Mouse (Mus musculus): ENCODE data around the gene Dyrk1a. TPM values are rescaled to one million over a fixed set of nuclear protein-coding genes. Genes with fewer than 3 reads are reported as not detected.
"Not testable (repeated sequence)": the region's sequence is repeated elsewhere in the genome, so short reads cannot be mapped to it uniquely, and the experiment has no call there.

Gene Dyrk1a
- total RNA-seq, 2 experiments from 2014 or later = 114 to 115 TPM

DNA sequence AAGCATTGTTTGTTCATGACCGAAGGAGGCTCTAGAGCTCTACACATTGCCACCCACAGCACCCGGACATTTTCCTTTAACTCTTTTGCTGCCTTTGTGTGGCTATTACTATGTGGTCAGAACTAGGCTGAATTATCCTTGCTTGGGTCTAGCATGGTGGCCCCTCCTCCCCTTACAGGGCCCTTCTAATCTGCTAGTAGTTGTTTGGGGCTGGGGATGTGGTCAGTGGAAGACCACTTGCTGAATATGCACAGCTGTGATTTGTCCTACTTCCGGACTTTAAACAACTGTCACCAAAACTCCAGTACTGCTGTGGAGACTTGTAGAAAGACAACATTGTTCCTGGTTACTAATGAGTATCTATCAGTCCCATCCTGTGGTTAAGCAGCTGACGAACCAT lies 114.2 kb downstream of the Dyrk1a start:
- ATAC-seq (replicated peaks; ENCODE audit: low FRiP score, poor library complexity, severe bottlenecking) = no peak

DNA sequence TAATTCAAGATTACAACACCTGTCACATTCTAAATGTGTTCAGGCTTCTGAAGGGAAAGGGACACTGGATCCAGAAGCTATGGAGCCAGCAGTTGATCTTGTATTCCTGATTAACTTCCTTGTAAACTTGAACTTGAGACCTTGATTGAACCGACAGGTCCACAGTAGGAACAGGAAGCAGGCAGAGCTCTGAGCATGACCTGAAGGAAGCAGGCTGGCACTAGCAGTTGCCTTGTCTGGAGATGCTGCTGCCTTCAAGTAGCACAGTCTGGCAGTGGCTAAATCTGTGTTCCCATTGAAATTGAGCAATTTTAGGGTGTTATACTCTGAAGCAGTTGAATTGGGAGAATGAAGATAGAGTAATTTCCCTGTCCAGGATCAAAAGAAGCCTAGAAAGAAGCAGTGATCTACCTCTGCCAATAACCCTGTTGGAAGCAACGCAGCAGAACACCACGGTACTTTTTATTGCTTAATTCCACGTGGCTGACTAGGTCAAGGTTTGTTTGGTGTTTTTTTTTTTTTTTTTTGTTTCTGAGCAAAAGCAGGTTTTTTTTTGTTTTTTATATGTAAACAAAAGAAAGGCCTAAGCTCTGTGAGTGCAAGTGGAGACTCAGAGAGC lies 124.0 kb downstream of the Dyrk1a start:
- no peak for ATAC-seq (replicated peaks; ENCODE audit: low FRiP score, poor library complexity, severe bottlenecking)

DNA sequence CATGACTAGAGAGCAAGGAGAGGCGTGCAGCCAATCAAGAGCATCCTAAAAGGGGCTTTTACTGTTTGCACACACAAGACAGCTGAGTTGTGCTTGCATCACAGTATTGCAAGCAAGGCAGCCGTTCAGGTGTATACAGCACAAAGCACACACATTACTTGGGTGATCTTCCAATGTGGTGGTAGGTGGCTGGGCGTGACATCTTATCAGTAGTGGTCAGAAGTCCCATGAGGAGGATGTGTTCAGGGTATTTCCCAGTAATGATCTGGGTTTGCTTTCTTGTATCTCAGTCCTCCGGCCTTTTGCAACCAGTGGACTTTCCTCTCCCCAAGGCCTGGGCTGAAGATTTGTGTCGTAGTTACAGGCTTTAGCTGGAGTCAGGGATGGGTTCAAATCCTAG lies 127.7 kb downstream of the Dyrk1a start:
- no peak; the same call in 1 of the 2 replicates for ATAC-seq (replicated peaks; ENCODE audit: low FRiP score, poor library complexity, severe bottlenecking)

GRCm38 (mm10) chr16:94698234-94698633 lies 128.4 kb downstream of the Dyrk1a start:
- not testable (repeated sequence) for ATAC-seq (replicated peaks; ENCODE audit: low FRiP score, poor library complexity, severe bottlenecking)

GRCm38 (mm10) chr16:94701141-94701540 lies 131.3 kb downstream of the Dyrk1a start:
- no peak for ATAC-seq (replicated peaks; ENCODE audit: low FRiP score, poor library complexity, severe bottlenecking)

- no peak for ATAC-seq (replicated peaks; ENCODE audit: low FRiP score, poor library complexity, severe bottlenecking)
Measured at GRCm38 (mm10) chr16:94701971-94702370, 132.2 kb downstream of the Dyrk1a start.

DNA sequence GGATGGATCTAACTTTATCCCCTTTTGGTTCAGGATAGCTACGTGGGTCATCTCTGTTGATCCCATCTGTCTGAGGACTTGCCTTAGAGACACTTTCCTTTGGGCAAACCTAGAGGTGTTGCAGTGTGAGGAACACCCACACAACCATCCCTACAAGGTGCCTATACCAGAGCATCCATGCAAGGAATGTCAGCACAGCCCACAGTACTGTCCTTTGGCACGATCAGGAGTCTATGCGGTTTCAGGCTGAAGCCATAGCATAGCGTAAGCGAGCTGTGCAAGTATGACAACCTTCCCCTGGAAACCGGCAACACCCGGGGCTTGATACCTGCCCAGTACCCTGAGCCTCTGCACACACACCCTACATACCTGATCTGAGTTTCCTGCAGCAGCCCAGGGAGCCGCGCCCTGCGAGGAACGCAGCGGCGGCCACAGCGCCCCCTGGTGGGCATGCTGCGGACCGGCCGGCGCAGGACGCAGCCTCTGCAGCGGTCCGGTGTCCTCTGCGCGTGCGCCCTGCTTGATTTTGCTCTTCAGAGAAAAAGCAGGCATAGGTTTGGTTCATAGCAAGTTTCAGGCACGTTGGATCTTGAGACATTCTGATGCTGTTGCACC lies 143.8 kb downstream of the Dyrk1a start:
- peak; percentile 50; the same call in 1 of the 2 replicates for ATAC-seq (replicated peaks; ENCODE audit: low FRiP score, poor library complexity, severe bottlenecking)

GRCm38 (mm10) chr16:94714483-94714882 lies 144.7 kb downstream of the Dyrk1a start:
- no peak for ATAC-seq (replicated peaks; ENCODE audit: low FRiP score, poor library complexity, severe bottlenecking)

- ATAC-seq (replicated peaks; ENCODE audit: low FRiP score, poor library complexity, severe bottlenecking) = no peak
Measured at GRCm38 (mm10) chr16:94717051-94717450, 147.2 kb downstream of the Dyrk1a start.

- ATAC-seq (replicated peaks; ENCODE audit: low FRiP score, poor library complexity, severe bottlenecking) = no peak
Measured at GRCm38 (mm10) chr16:94718919-94719318, 149.1 kb downstream of the Dyrk1a start.

- no peak for ATAC-seq (replicated peaks; ENCODE audit: low FRiP score, poor library complexity, severe bottlenecking)
Measured at GRCm38 (mm10) chr16:94719488-94719887, 149.7 kb downstream of the Dyrk1a start.

- ATAC-seq (replicated peaks; ENCODE audit: low FRiP score, poor library complexity, severe bottlenecking) = no peak
Measured at GRCm38 (mm10) chr16:94720476-94721153, 150.8 kb downstream of the Dyrk1a start.

DNA sequence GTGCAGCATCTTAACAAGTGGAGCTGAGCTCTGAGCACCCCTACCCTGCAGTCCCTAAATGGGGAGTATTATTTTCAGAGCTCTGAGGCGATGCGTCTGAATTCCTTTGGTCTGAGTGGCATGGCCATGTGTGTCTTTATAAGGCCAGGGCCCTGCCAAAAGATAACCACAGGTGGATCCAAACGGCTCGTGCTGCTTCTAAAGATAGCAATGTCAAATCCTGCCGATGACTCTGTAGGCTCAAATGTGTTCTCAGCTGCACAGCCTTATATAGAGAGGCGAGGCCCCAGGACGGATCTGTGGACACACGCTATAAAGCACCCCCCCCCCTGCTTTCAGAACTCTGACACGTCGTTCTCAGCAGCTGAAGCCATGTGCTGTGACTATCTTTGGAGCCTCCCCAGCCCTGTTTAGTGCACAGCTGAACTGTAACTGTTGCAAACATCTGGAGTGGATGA lies 151.8 kb downstream of the Dyrk1a start:
- ATAC-seq (replicated peaks; ENCODE audit: low FRiP score, poor library complexity, severe bottlenecking) = no peak

DNA sequence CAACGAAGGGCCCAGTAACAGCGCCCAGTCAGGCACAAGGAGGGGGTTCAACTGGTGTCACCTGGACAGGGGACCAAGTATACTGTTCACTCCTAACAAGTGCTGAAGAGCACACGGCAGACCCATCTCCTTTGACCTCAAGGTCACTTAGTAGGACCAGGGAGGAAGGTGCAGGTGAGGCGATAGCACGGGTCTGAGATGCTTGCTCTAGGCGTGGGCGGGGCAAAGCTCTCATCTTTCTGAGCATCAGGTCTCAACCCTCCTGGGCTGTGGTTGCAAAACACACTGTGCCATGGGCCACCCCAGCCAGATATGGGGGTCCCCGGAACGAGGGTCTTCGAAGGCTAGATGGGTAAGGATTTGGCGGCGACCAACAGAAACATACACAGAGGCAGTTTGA lies 153.1 kb downstream of the Dyrk1a start:
- ATAC-seq (replicated peaks; ENCODE audit: low FRiP score, poor library complexity, severe bottlenecking) = no peak

DNA sequence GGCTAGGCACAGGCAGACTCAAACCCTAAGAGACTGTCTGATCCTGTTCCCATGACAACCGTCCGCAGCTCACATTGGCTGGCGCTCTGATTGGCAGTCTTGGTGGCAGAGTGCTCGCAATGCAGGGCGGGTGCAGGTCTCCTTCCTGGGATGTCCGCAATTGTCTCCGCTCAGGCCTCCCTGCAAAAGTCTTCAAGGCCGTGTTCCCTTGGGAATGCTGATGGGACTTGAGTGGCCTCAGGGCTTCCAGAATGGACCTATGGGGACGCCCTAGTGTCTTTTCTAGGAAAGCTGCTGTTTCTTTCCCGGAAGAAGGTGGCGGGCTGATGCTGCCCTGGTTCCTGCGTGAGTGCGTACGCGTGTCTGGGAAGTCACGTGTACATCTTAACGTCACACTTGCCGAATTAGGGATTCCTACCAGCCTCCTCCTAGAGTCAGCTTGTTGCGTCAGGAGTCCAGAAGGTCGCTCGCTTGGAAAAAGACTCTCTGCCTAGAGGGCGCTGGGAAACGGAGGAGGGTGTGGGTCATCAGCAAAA lies 154.3 kb downstream of the Dyrk1a start:
- no peak for ATAC-seq (replicated peaks; ENCODE audit: low FRiP score, poor library complexity, severe bottlenecking)

DNA sequence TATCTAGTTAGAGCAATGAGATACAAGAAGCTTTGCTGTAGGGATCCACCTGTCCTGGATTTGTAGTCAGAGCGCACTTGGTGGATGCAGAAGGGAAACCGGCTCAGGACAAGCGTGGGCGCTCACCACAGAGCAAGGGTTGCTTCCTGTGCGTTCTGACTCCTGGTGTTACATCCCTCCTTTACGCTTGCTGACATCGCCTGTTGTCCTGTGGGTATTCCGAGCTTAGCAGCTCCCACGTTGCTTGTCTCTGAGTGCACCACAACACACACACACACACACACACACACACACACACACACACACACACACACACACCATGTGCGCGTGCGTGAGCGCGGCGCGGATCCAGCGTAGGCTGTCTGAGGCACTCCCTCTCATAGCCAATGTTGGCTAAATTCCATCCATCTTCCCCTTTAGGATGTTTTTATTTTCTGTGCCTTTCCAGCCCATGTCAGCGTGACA lies 155.0 kb downstream of the Dyrk1a start:
- no peak for ATAC-seq (replicated peaks; ENCODE audit: low FRiP score, poor library complexity, severe bottlenecking)

- no peak for ATAC-seq (replicated peaks; ENCODE audit: low FRiP score, poor library complexity, severe bottlenecking)
Measured at GRCm38 (mm10) chr16:94729236-94729635, 159.4 kb downstream of the Dyrk1a start.

GRCm38 (mm10) chr16:94731027-94731426 lies 161.2 kb downstream of the Dyrk1a start:
- ATAC-seq (replicated peaks; ENCODE audit: low FRiP score, poor library complexity, severe bottlenecking) = no peak

GRCm38 (mm10) chr16:94735472-94735871 lies 165.7 kb downstream of the Dyrk1a start:
- ATAC-seq (replicated peaks; ENCODE audit: low FRiP score, poor library complexity, severe bottlenecking) = no peak

DNA sequence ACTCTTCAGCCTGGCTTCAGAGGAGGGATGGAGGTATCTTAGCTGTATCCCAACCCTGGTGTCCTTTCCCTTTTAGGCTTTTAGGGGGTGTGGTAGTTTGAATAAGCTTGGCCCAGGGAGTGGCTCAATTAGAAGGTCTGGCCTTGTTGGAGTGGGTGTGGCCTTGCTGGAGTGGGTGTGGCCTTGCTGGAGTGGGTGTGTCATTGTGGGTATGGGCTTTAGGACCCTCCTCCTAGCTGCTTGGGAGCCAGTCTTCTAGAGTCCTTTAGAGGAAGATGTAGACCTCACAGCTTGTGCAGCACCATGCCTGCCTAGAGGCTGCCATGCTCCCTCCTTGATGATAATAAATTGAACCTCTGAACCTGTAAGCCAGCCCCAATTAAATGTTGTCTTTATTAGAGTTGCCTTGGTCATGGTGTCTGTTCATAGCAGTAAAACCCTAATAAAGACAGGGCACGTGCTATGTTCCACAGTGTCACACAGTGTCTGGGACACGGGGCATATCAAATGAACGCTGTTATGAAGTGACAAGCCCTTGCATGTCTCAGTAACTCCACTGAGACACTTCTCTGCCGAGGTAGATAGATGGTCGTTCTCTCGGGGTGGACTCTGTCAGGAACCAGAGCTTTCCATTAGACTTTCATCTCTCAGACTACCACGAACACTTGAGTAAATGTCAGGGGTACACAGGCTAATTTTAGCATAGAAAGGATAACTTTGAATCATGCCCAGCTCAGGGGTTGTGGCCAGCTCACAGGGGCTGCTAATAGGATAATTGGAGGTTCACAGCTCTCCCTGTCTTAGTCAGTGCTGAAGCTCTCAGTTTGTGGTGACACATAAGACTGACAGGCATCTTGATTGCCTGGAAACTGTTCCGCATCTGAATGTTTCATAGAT lies 166.9 kb downstream of the Dyrk1a start:
- ATAC-seq (replicated peaks; ENCODE audit: low FRiP score, poor library complexity, severe bottlenecking) = no peak
